Mouse (Mus musculus) olfactory bulb, adult 2 months (tissue): Measurements from ENCODE around the gene Dcst2.

Experiments used
- CTCF ChIP-seq: fragments of 200-500 bp; IDR thresholded peaks from 2 replicates; pipeline ENCODE4 v1.5.1; 2012; ENCODE audit warnings: low read depth, mild to moderate bottlenecking, low read length, moderate library complexity; ENCODE audit not compliant: insufficient read depth
- POLR2A ChIP-seq: fragments of 200-500 bp; IDR thresholded peaks from 2 replicates; pipeline ENCODE4 v1.6.1; 2012; ENCODE audit warnings: mild to moderate bottlenecking, low read depth, low read length, moderate library complexity; ENCODE audit not compliant: insufficient read depth

GRCm38 (mm10) chr3:89421002-89421774 is 59.4 kb downstream of the Dcst2 start:
- TF ChIP-seq CTCF, result no peak
- no peak for TF ChIP-seq POLR2A
